Mouse (Mus musculus): ENCODE data around the gene Copa. TPM values are rescaled to one million over a fixed set of nuclear protein-coding genes. Genes with fewer than 3 reads are reported as not detected.

Copa gene
- polyA plus RNA-seq, 1 experiment from 2014 or later = 204 TPM

DNA sequence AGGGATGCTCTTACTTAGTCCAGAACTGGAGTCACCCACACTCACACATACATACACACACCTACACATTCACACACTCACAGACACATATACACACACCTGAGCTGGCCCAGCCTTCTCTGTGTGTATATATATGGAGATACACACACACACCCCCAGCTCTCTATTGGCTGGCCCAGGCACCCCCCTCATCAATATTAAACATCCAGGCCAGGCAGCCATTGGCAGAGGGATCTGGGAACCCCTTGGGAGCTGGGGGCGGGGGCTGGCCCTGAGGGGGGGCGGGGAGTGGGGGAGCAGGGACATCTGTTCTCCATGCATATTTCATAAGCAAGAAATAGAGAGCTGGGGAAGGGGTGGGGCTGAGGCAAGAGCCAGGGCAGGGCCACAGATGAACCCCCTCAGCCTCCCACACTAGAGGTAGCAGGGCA, 24.8 kb upstream of the Copa start, which contains the start of gene Nhlh1:
Gene Nhlh1 (minus strand): TSS at position 83 of the 431 bp plus-strand sequence.
- Histone ChIP-seq H3K4me2 (ENCODE audit: low read depth, low read length) (no peak within 1 kb of the TSS), H3K9ac (ENCODE audit: low read depth, low read length) (0 out of 2 replicates have a peak within 1 kb of the TSS, but pooled peaks have one; percentile 4), H3K4me1 (ENCODE audit: control insufficient read depth, insufficient read depth, low read length) (peaks cover 27% of the 10 kb centered on the region), H3K4me3 (ENCODE audit: low read length) (no peak within 1 kb of the TSS), H3K36me3 (ENCODE audit: control insufficient read depth, insufficient read depth, low read length) (no peaks in the 10 kb centered on the region), H3K9me3 (ENCODE audit: control insufficient read depth, low read length) (no peaks in the 10 kb centered on the region), H3K27ac (ENCODE audit: low read length) (no peak within 1 kb of the TSS), H3K27me3 (replicated peaks; ENCODE audit: control insufficient read depth, insufficient read depth, low read length) (peaks cover 10% of the 10 kb centered on the region)
- WGBS = 42% methylated on average over 2 of the region's 2 CpGs
- ATAC-seq = no peak

DNA sequence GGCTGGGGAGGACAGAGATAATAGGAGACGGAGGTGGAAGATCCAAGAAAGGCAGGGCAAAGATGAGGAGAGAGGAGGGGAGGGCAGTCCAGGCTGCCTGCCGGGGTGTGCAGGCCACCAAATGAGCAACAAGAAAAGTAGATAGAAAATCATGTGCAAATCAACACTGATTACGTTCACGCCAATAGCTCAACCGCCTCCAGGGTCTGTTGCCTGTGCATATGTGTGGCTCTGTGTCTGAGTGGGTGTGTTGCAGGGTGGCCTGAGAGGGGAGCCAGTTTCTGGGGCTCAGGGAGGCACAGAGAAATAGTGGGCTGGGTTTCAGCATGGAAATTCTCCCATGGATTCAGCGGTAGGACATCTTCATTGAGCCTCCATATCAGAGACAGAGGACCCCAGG, 24.0 kb upstream of the Copa start:
- ATAC-seq = no peak
- Histone ChIP-seq H3K9me3 (ENCODE audit: control insufficient read depth, low read length) (no peaks in the 10 kb centered on the region), H3K27me3 (replicated peaks; ENCODE audit: control insufficient read depth, insufficient read depth, low read length) (peaks cover 6% of the 10 kb centered on the region), H3K9ac (ENCODE audit: low read depth, low read length) (0 out of 2 replicates have a peak overlapping the region, but pooled peaks have one; percentile 4), H3K4me3 (ENCODE audit: low read length) (no peak overlapping the region), H3K27ac (ENCODE audit: low read length) (no peak overlapping the region), H3K4me2 (ENCODE audit: low read depth, low read length) (no peak overlapping the region), H3K36me3 (ENCODE audit: control insufficient read depth, insufficient read depth, low read length) (no peaks in the 10 kb centered on the region), H3K4me1 (ENCODE audit: control insufficient read depth, insufficient read depth, low read length) (peaks cover 22% of the 10 kb centered on the region)
- WGBS = 72% methylated on average over 6 of the region's 6 CpGs

DNA sequence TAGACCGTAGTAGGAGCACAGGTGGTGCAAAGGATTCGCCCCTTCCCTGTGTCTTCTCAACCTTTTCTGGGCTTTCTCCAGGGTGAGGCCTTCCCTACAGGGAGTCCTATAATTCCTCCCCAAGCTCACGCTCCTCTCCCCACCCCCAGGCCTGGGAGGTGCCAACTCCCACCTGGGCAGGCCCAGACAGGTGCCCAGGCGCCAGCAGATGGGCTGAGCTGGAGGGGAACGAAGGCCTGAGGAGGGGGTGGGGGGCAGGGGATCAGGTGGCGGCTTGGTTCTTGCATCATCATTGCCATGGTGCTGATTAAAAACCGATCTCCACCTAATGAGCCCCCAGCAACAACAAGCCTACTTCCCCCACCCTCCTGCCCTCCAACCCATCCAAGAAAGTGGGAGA, 23.5 kb upstream of the Copa start:
- H3K9ac ChIP-seq (ENCODE audit: low read depth, low read length) = no peak overlapping the region
- peaks cover 21% of the 10 kb centered on the region for H3K4me1 ChIP-seq (ENCODE audit: control insufficient read depth, insufficient read depth, low read length)
- no peak overlapping the region for H3K4me2 ChIP-seq (ENCODE audit: low read depth, low read length)
- H3K9me3 ChIP-seq (ENCODE audit: control insufficient read depth, low read length) = no peaks in the 10 kb centered on the region
- H3K36me3 ChIP-seq (ENCODE audit: control insufficient read depth, insufficient read depth, low read length) = no peaks in the 10 kb centered on the region
- H3K27ac ChIP-seq (ENCODE audit: low read length) = no peak overlapping the region
- H3K4me3 ChIP-seq (ENCODE audit: low read length) = no peak overlapping the region
- no peak for ATAC-seq
- WGBS = 69% methylated on average over 7 of the region's 7 CpGs
- peaks cover 5% of the 10 kb centered on the region; the same call in 1 of the 2 replicates for H3K27me3 ChIP-seq (replicated peaks; ENCODE audit: control insufficient read depth, insufficient read depth, low read length)

GRCm38 (mm10) chr1:172060659-172061058, 21.7 kb upstream of the Copa start:
- peaks cover 11% of the 10 kb centered on the region for H3K36me3 ChIP-seq (ENCODE audit: control insufficient read depth, insufficient read depth, low read length)
- ATAC-seq = no peak
- WGBS = 58% methylated on average over 4 of the region's 4 CpGs

DNA sequence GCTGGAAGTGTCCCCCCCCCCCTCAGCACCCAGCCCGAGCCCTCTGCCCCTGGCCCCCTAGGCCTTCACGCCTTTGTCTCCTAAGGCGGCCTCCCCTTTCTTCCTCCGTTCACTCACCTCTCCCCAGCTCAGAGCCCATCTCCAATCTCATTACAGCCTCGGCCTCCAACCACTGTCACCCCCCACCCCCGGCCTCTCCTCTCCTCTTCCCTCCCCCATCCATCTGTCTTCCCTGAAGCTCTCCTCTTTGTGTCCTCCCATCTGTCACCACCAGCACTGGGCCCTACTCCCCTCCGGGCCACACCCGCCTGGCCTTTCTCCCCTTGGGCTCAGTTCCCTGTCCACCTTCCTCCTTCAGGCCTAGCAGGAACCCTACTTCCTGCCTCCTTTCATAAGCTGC, 21.1 kb upstream of the Copa start:
- H3K4me3 ChIP-seq (ENCODE audit: low read length) = no peak overlapping the region
- no peak overlapping the region for H3K27ac ChIP-seq (ENCODE audit: low read length)
- H3K9me3 ChIP-seq (ENCODE audit: control insufficient read depth, low read length) = no peaks in the 10 kb centered on the region
- WGBS = 30% methylated on average over 8 of the region's 8 CpGs
- peaks cover 22% of the 10 kb centered on the region for H3K4me1 ChIP-seq (ENCODE audit: control insufficient read depth, insufficient read depth, low read length)
- peaks cover 11% of the 10 kb centered on the region for H3K36me3 ChIP-seq (ENCODE audit: control insufficient read depth, insufficient read depth, low read length)
- no peak for ATAC-seq
- H3K27me3 ChIP-seq (replicated peaks; ENCODE audit: control insufficient read depth, insufficient read depth, low read length) = no peaks in the 10 kb centered on the region
- no peak overlapping the region for H3K4me2 ChIP-seq (ENCODE audit: low read depth, low read length)
- H3K9ac ChIP-seq (ENCODE audit: low read depth, low read length) = no peak overlapping the region

More at GRCm38 (mm10) chr1:172060659-172061058, 21.7 kb upstream of the Copa start:
- Histone ChIP-seq H3K4me1 (ENCODE audit: control insufficient read depth, insufficient read depth, low read length) (peaks cover 22% of the 10 kb centered on the region), H3K9me3 (ENCODE audit: control insufficient read depth, low read length) (no peaks in the 10 kb centered on the region), H3K9ac (ENCODE audit: low read depth, low read length) (no peak overlapping the region), H3K27ac (ENCODE audit: low read length) (no peak overlapping the region), H3K4me3 (ENCODE audit: low read length) (no peak overlapping the region), H3K27me3 (replicated peaks; ENCODE audit: control insufficient read depth, insufficient read depth, low read length) (no peaks in the 10 kb centered on the region), H3K4me2 (ENCODE audit: low read depth, low read length) (no peak overlapping the region)

DNA sequence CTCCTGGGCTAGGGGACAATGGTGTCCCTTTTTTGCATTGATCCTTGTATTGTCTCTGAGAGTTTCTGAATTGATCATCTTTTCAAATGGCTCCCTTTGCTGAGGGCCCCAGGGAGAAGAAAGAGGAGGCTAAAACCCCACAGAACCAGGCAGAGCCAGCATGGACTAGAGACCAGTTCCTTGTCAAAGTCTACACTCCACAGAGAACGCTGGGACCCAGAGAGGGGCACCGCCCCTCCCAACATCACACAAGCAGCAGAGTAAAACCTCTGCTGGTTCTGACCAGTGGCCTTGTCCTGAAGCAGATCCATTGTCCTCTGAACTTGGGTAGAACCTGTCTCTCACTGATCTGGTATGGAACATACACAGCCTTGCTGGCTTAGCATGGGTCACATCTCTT, 20.2 kb upstream of the Copa start:
- 82% methylated on average over 2 of the region's 2 CpGs for WGBS
- Histone ChIP-seq H3K4me3 (ENCODE audit: low read length) (no peak overlapping the region), H3K36me3 (ENCODE audit: control insufficient read depth, insufficient read depth, low read length) (peaks cover 15% of the 10 kb centered on the region), H3K9ac (ENCODE audit: low read depth, low read length) (no peak overlapping the region), H3K4me1 (ENCODE audit: control insufficient read depth, insufficient read depth, low read length) (peaks cover 22% of the 10 kb centered on the region), H3K27ac (ENCODE audit: low read length) (no peak overlapping the region), H3K9me3 (ENCODE audit: control insufficient read depth, low read length) (no peaks in the 10 kb centered on the region), H3K4me2 (ENCODE audit: low read depth, low read length) (no peak overlapping the region), H3K27me3 (replicated peaks; ENCODE audit: control insufficient read depth, insufficient read depth, low read length) (no peaks in the 10 kb centered on the region)
- ATAC-seq = no peak

- Histone ChIP-seq H3K36me3 (ENCODE audit: control insufficient read depth, insufficient read depth, low read length) (peaks cover 23% of the 10 kb centered on the region), H3K27me3 (replicated peaks; ENCODE audit: control insufficient read depth, insufficient read depth, low read length) (no peaks in the 10 kb centered on the region), H3K4me3 (ENCODE audit: low read length) (no peak overlapping the region), H3K4me2 (ENCODE audit: low read depth, low read length) (no peak overlapping the region), H3K9ac (ENCODE audit: low read depth, low read length) (peak overlapping the region; percentile 5; the same call in 1 of the 2 replicates), H3K4me1 (ENCODE audit: control insufficient read depth, insufficient read depth, low read length) (peaks cover 22% of the 10 kb centered on the region), H3K27ac (ENCODE audit: low read length) (peak overlapping the region; percentile 70), H3K9me3 (ENCODE audit: control insufficient read depth, low read length) (no peaks in the 10 kb centered on the region)
- peak; percentile 78 for ATAC-seq
- WGBS = 20% methylated on average over 4 of the region's 4 CpGs
Observed at GRCm38 (mm10) chr1:172063291-172064023, 18.9 kb upstream of the Copa start.

GRCm38 (mm10) chr1:172064613-172065141, 17.7 kb upstream of the Copa start:
- no peaks in the 10 kb centered on the region for H3K27me3 ChIP-seq (replicated peaks; ENCODE audit: control insufficient read depth, insufficient read depth, low read length)
- H3K4me2 ChIP-seq (ENCODE audit: low read depth, low read length) = no peak overlapping the region
- H3K9me3 ChIP-seq (ENCODE audit: control insufficient read depth, low read length) = no peaks in the 10 kb centered on the region
- peak overlapping the region; percentile 70 for H3K27ac ChIP-seq (ENCODE audit: low read length)
- no peak overlapping the region for H3K4me3 ChIP-seq (ENCODE audit: low read length)
- H3K36me3 ChIP-seq (ENCODE audit: control insufficient read depth, insufficient read depth, low read length) = peaks cover 34% of the 10 kb centered on the region
- no peak overlapping the region for H3K9ac ChIP-seq (ENCODE audit: low read depth, low read length)
- no peak for ATAC-seq
- H3K4me1 ChIP-seq (ENCODE audit: control insufficient read depth, insufficient read depth, low read length) = peaks cover 22% of the 10 kb centered on the region
- WGBS = 71% methylated on average over 13 of the region's 13 CpGs

GRCm38 (mm10) chr1:172070227-172070626, 12.1 kb upstream of the Copa start:
- no peak for ATAC-seq
- 52% methylated on average over 6 of the region's 6 CpGs for WGBS
- Histone ChIP-seq H3K9me3 (ENCODE audit: control insufficient read depth, low read length) (no peaks in the 10 kb centered on the region), H3K27ac (ENCODE audit: low read length) (no peak overlapping the region), H3K9ac (ENCODE audit: low read depth, low read length) (no peak overlapping the region), H3K4me1 (ENCODE audit: control insufficient read depth, insufficient read depth, low read length) (no peaks in the 10 kb centered on the region), H3K4me2 (ENCODE audit: low read depth, low read length) (no peak overlapping the region), H3K4me3 (ENCODE audit: low read length) (no peak overlapping the region), H3K36me3 (ENCODE audit: control insufficient read depth, insufficient read depth, low read length) (peaks cover 54% of the 10 kb centered on the region), H3K27me3 (replicated peaks; ENCODE audit: control insufficient read depth, insufficient read depth, low read length) (no peaks in the 10 kb centered on the region)

All from intestine, embryonic 16.5 days (tissue).